Mouse (Mus musculus): ENCODE results near the gene Galnt16.

GRCm38 (mm10) chr12:80620501-80620900, 102.4 kb downstream of the Galnt16 start:
- TF ChIP-seq GATA1 (IDR thresholded peaks at IDR 0.05; ENCODE audit: borderline replicate concordance, low read length): no peak
- no peak for TF ChIP-seq FLI1 (IDR thresholded peaks at IDR 0.05; ENCODE audit: low read length)
